Mouse (Mus musculus): ENCODE measurements around the gene Frk.
"Not testable (repeated sequence)": the region's sequence is repeated elsewhere in the genome, so short reads cannot be mapped to it uniquely, and the experiment has no call there.

Gene Frk

GRCm38 (mm10) chr10:34483297-34484013, at the start of gene Frk:
Frk (plus strand) TSS chr10:34483399.
- no peak for DNase-seq (ENCODE audit: low read depth, low spot score)

- DNase-seq (ENCODE audit: low read depth, low spot score): not testable (repeated sequence)
Measured at GRCm38 (mm10) chr10:34434191-34434590, 49.0 kb upstream of the Frk start.

GRCm38 (mm10) chr10:34449469-34449868, 33.7 kb upstream of the Frk start:
- DNase-seq (ENCODE audit: low read depth, low spot score): no peak

- no peak for DNase-seq (ENCODE audit: low read depth, low spot score)
Measured at GRCm38 (mm10) chr10:34461451-34461850, 21.7 kb upstream of the Frk start.

GRCm38 (mm10) chr10:34464321-34464720, 18.9 kb upstream of the Frk start:
- no peak for DNase-seq (ENCODE audit: low read depth, low spot score)

GRCm38 (mm10) chr10:34469037-34469436, 14.2 kb upstream of the Frk start:
- no peak for DNase-seq (ENCODE audit: low read depth, low spot score)

- no peak for DNase-seq (ENCODE audit: low read depth, low spot score)
Measured at GRCm38 (mm10) chr10:34479942-34480455, 3.2 kb upstream of the Frk start.

- DNase-seq (ENCODE audit: low read depth, low spot score): no peak
Measured at GRCm38 (mm10) chr10:34484014-34484411, 814 bp downstream of the Frk start.

- DNase-seq (ENCODE audit: low read depth, low spot score): no peak
Measured at GRCm38 (mm10) chr10:34485079-34485478, 1.9 kb downstream of the Frk start.

GRCm38 (mm10) chr10:34507807-34508206, 24.6 kb downstream of the Frk start:
- DNase-seq (ENCODE audit: low read depth, low spot score): no peak

GRCm38 (mm10) chr10:34508593-34508992, 25.4 kb downstream of the Frk start:
- no peak for DNase-seq (ENCODE audit: low read depth, low spot score)

- DNase-seq (ENCODE audit: low read depth, low spot score): no peak
Measured at GRCm38 (mm10) chr10:34509256-34509655, 26.1 kb downstream of the Frk start.

- no peak for DNase-seq (ENCODE audit: low read depth, low spot score)
Measured at GRCm38 (mm10) chr10:34511192-34511591, 28.0 kb downstream of the Frk start.

- no peak for DNase-seq (ENCODE audit: low read depth, low spot score)
Measured at GRCm38 (mm10) chr10:34512551-34512950, 29.4 kb downstream of the Frk start.

- no peak for DNase-seq (ENCODE audit: low read depth, low spot score)
Measured at GRCm38 (mm10) chr10:34525598-34525997, 42.4 kb downstream of the Frk start.

- DNase-seq (ENCODE audit: low read depth, low spot score): no peak
Measured at GRCm38 (mm10) chr10:34531766-34532165, 48.6 kb downstream of the Frk start.

GRCm38 (mm10) chr10:34532507-34532906, 49.3 kb downstream of the Frk start:
- no peak for DNase-seq (ENCODE audit: low read depth, low spot score)

GRCm38 (mm10) chr10:34540687-34541086, 57.5 kb downstream of the Frk start:
- DNase-seq (ENCODE audit: low read depth, low spot score): no peak

GRCm38 (mm10) chr10:34541717-34542490, 58.7 kb downstream of the Frk start:
- no peak for DNase-seq (ENCODE audit: low read depth, low spot score)

GRCm38 (mm10) chr10:34550612-34551011, 67.4 kb downstream of the Frk start:
- DNase-seq (ENCODE audit: low read depth, low spot score): no peak

GRCm38 (mm10) chr10:34551636-34552035, 68.4 kb downstream of the Frk start:
- DNase-seq (ENCODE audit: low read depth, low spot score): no peak

GRCm38 (mm10) chr10:34563518-34564176, 80.4 kb downstream of the Frk start:
- DNase-seq (ENCODE audit: low read depth, low spot score): no peak
